Mouse (Mus musculus) CH12.LX (cell line): ENCODE data around the gene Gm3269. TPM values are rescaled to one million over a fixed set of nuclear protein-coding genes. Genes with fewer than 3 reads are reported as not detected.
"Not testable (repeated sequence)": the region's sequence is repeated elsewhere in the genome, so short reads cannot be mapped to it uniquely, and the experiment has no call there.

Experiments
- DNase-seq: peaks from one replicate; pipeline ENCODE4 v3.0.0-alpha.2; 2013; ENCODE audit errors: extremely low read depth
- H3K27ac ChIP-seq: 2 replicates; pipeline ENCODE4 v1.5.1; 2012; ENCODE audit warnings: low read depth, mild to moderate bottlenecking, control low read depth, moderate library complexity; ENCODE audit not compliant: insufficient read depth
- H3K27me3 ChIP-seq: replicated peaks from 2 replicates; pipeline ENCODE3; 2012; ENCODE audit warnings: inconsistent platforms
- H3K36me3 ChIP-seq, 2 experiments: replicated peaks in 1 of 2; 2 replicates each; pipeline versions ENCODE3 to v1.6.1; 2012; ENCODE audit warnings: inconsistent platforms in 1 of 2, low read length in 1 of 2, mild to moderate bottlenecking in 1 of 2, mixed read lengths in 1 of 2, moderate library complexity in 1 of 2; ENCODE audit not compliant: control insufficient read depth in 1 of 2, insufficient read depth in 1 of 2
- H3K4me1 ChIP-seq, 2 experiments: 2 replicates each; pipeline ENCODE4 v1.6.1; 2012; ENCODE audit warnings: inconsistent platforms in 1 of 2, moderate library complexity in 1 of 2; ENCODE audit not compliant: insufficient read depth in 2 of 2, control insufficient read depth in 1 of 2
- H3K4me2 ChIP-seq: 2 replicates; pipeline ENCODE4 v1.6.1; 2012; ENCODE audit warnings: low read depth, mild to moderate bottlenecking, control low read depth; ENCODE audit not compliant: poor library complexity, insufficient read depth, severe bottlenecking
- H3K4me3 ChIP-seq, 3 experiments: fragments of 150-350 bp in 1 of 3; sonication (generic) in 1 of 3; replicated peaks in 1 of 3; 2 replicates each; pipeline versions ENCODE3 to v1.5.1; 2011 to 2012; ENCODE audit warnings: low read depth in 2 of 3, low read length in 2 of 3, mild to moderate bottlenecking in 2 of 3, moderate library complexity in 2 of 3, control low read depth in 1 of 3, improper control_type of control experiment in 1 of 3, inconsistent platforms in 1 of 3, mixed read lengths in 1 of 3; ENCODE audit not compliant: poor library complexity in 1 of 3
- H3K79me2 ChIP-seq: replicated peaks from 2 replicates; pipeline ENCODE4 v1.6.1; 2012; ENCODE audit warnings: mild to moderate bottlenecking, moderate library complexity; ENCODE audit not compliant: control insufficient read depth, poor library complexity, insufficient read depth, severe bottlenecking; ENCODE audit errors: extremely low read depth
- H3K9ac ChIP-seq: 2 replicates; pipeline ENCODE4 v1.6.1; 2012; ENCODE audit warnings: low read depth, mild to moderate bottlenecking, control low read depth, moderate library complexity; ENCODE audit not compliant: insufficient read depth
- H3K9me3 ChIP-seq: replicated peaks from 2 replicates; pipeline ENCODE3; 2012; ENCODE audit warnings: low read length, inconsistent platforms, mixed read lengths
- dilution Hi-C: fragments of 300-500 bp; cut with MboI; formaldehyde crosslinking; loops from 2 replicates; pipeline ENCODE4 v1.14.3; 2020; ENCODE audit warnings: low sequenced_read_pairs; ENCODE audit not compliant: extremely low pct_unique_long_range_greater_than_20kb, extremely low pct_ligation_motif_present
- in situ Hi-C: fragments of 300-500 bp; cut with MboI; formaldehyde crosslinking; loops from 3 replicates; pipeline ENCODE4 v1.14.3; 2019; ENCODE audit warnings: low sequenced_read_pairs, low pct_ligation_motif_present, low pct_unique_long_range_greater_than_20kb, mixed read lengths
- polyA plus RNA-seq: library from polyadenylated mRNA; unstranded; fragments of >175 nt; gene quantifications from 2 replicates; pipeline ENCODE4 v1.2.1, GENCODE M21; 2012; ENCODE audit warnings: low read depth; ENCODE audit not compliant: insufficient read length
- total RNA-seq, 2 experiments: library from RNA; depleted of rRNA; stranded (reverse); fragments of 300-350 nt in 1 of 2; fragments of >200 nt in 1 of 2; gene quantifications; 2 replicates each; pipeline ENCODE4 v1.2.3; 2012 to 2014

Gm3269 gene
- not detected in 2 replicates for total RNA-seq (2012; rRNA removed)
- total RNA-seq (2014; rRNA removed): not detected in 2 replicates
- not detected in 2 replicates for polyA plus RNA-seq

GRCm38 (mm10) chr14:4837806-4838205 is at the start of gene Gm3269:
Gm3269 (plus strand) TSS chr14:4838106.
- H3K9me3 ChIP-seq, H3K4me3 ChIP-seq, H3K4me1 ChIP-seq, H3K27ac ChIP-seq, H3K9ac ChIP-seq, dilution Hi-C loops, DNase-seq, H3K36me3 ChIP-seq, H3K79me2 ChIP-seq, H3K4me2 ChIP-seq, in situ Hi-C loops, H3K27me3 ChIP-seq: not testable (repeated sequence)

- DNase-seq, H3K79me2 ChIP-seq, H3K4me2 ChIP-seq: not testable (repeated sequence)
These were observed 31.5 kb upstream of the Gm3269 start for GRCm38 (mm10) chr14:4806421-4806820.

GRCm38 (mm10) chr14:4821950-4822349 is 16.0 kb upstream of the Gm3269 start:
- H3K4me1 ChIP-seq, H3K9me3 ChIP-seq, H3K27ac ChIP-seq, H3K4me2 ChIP-seq, H3K4me3 ChIP-seq, H3K79me2 ChIP-seq, H3K36me3 ChIP-seq, DNase-seq, in situ Hi-C loops, dilution Hi-C loops, H3K9ac ChIP-seq, H3K27me3 ChIP-seq: not testable (repeated sequence)

More at GRCm38 (mm10) chr14:4806421-4806820, 31.5 kb upstream of the Gm3269 start:
- H3K36me3 ChIP-seq, dilution Hi-C loops, H3K9me3 ChIP-seq, in situ Hi-C loops, H3K27me3 ChIP-seq, H3K4me1 ChIP-seq, H3K27ac ChIP-seq, H3K9ac ChIP-seq, H3K4me3 ChIP-seq: not testable (repeated sequence)

- DNase-seq, H3K27me3 ChIP-seq, H3K9ac ChIP-seq, dilution Hi-C loops, H3K4me1 ChIP-seq, H3K4me3 ChIP-seq, H3K27ac ChIP-seq, in situ Hi-C loops, H3K79me2 ChIP-seq, H3K36me3 ChIP-seq, H3K9me3 ChIP-seq, H3K4me2 ChIP-seq: not testable (repeated sequence)
These were observed 17.5 kb downstream of the Gm3269 start, which contains the start of gene Gm3264 for GRCm38 (mm10) chr14:4855299-4855980. Gm3264 (plus strand) TSS chr14:4855576.

- H3K27me3 ChIP-seq, H3K9ac ChIP-seq, dilution Hi-C loops, in situ Hi-C loops, DNase-seq, H3K79me2 ChIP-seq, H3K4me2 ChIP-seq, H3K27ac ChIP-seq, H3K36me3 ChIP-seq, H3K4me3 ChIP-seq, H3K9me3 ChIP-seq, H3K4me1 ChIP-seq: not testable (repeated sequence)
These were observed 54.2 kb downstream of the Gm3269 start, which contains the start of gene Gm3278 for GRCm38 (mm10) chr14:4892116-4892515. Gm3278 (plus strand) TSS chr14:4892416.
